Mouse (Mus musculus): ENCODE results near the gene Hlf.

Hlf gene

GRCm38 (mm10) chr11:90390817-90391173, at the start of gene Hlf:
Gene Hlf, minus strand, starts transcription at chr11:90390895.
- in situ Hi-C loops (cut with MboI, MseI): no loop called here

GRCm38 (mm10) chr11:90438768-90439167, 48.1 kb upstream of the Hlf start:
- in situ Hi-C loops (cut with MboI, MseI): no loop called here

- in situ Hi-C loops (cut with MboI, MseI): no loop called here
These were observed 34.5 kb upstream of the Hlf start for GRCm38 (mm10) chr11:90425207-90425525.

DNA sequence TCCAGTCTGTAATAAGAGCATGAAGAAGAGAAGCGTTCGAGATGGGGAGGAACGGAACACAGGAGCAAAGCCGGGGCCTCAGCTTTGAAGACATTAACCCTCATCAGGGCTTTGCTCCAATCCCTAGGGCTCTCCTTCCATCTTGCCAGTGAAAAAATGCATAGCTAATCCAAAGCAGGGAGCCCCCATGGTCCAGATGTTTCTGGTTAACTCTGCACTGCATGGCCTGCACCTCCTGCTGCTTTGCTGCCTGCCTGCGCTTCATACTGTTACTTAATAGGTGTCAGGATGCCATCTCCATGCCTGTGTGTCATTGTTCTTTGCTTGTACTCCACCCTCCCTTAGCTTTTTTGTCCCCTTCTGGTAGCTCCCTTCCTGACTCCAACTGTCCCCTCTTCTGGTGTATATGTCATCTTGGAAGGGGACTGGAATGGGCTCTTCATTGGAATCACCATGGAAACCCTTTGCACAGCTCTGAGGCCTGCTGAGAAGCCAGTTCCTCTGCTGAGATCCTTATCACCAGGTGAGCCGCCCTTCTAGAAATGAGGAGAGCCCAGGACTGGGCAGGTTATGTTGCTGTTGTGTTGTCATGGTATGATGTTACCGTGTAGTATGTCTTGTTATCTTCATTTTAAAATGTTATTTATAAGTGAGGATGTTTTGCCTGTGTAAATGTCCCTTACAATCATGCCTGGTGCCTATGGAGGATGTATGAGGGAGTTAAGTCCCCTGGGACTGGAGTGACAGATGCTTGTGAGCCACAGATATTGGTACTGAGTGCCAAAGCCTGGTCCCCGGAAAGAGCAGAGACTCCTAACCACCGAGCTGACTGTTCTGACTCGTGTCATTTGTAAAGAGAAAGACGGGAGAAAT, 33.9 kb upstream of the Hlf start:
- in situ Hi-C loops (cut with MboI, MseI): no loop called here

DNA sequence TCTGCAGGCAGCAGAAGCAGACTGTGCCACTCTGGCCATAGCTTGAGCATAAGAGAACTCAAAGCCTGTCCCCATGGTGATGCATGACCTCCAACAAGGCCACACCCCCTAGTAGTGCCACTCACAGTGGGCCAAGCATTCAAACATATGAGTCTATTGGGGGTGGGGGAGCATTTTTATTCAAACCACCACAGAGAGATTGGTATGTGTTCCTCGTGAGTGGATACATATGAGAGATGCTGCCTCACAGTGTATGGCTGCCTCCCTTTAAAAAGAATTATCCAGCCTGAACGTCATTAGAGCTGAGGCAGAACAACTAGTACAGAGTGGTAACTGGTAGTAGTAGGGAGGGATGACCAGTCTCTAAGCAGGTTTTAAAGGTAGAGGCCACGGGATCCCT, 33.2 kb upstream of the Hlf start:
- in situ Hi-C loops (cut with MboI, MseI): no loop called here

DNA sequence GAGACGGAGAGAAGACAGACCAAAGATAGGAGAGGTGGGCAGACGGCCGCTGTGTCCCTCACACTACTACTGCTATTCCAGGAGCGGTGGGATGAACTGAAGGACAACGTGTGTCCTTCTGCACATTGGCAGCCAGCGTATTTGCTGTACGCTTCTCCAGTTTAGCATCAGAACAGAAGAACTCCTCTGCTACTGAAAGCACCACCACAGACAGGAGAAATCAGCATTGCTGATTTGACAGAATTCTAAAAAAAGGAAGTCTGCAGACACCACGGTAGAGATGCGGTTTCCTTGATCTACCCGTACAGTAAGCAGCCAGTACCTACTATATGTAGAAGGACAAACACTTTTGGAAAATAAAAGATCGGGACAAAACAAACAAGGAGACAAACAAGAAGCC, 29.0 kb upstream of the Hlf start:
- in situ Hi-C loops (cut with MboI, MseI): no loop called here

DNA sequence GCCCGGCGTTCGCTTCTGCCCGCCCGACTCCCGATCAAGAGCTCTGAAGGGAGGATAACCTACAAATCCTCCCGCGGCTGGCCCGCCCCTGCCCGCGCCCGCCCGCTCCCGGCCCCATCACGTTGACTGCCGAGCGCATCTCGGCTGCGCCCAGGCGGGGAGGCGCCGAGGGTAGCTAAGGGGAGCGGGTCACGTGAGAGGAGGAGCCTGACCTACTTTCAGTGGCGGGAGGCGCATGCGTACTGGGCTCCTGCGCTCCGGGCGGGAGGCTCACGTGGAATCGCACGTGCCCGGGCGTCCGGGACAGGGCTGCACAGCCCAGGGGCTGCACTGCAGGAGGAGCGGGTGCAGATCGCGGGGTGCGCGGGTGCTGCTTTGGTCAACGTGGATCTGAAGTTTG, 27.2 kb upstream of the Hlf start:
- in situ Hi-C loops (cut with MboI, MseI): no loop called here

DNA sequence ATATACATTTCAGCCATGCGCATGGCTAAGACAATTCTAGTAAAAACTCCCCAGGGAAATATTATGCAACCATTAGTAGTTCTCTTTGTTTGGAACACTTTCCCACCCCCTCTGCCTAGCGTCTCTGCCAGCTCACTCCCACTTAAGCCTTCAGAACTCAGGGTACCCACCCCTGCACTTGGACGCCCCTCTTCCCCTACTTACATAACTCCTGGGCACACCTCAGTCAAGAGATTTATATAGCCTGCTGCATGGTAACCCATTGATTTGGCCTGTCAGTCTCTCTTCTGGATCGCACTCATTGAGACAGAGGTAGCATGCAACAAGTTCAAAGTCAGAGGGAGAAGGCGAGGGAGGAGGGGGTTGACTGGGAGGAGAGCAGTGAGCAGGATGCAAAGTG, 26.3 kb upstream of the Hlf start:
- in situ Hi-C loops (cut with MboI, MseI): no loop called here

DNA sequence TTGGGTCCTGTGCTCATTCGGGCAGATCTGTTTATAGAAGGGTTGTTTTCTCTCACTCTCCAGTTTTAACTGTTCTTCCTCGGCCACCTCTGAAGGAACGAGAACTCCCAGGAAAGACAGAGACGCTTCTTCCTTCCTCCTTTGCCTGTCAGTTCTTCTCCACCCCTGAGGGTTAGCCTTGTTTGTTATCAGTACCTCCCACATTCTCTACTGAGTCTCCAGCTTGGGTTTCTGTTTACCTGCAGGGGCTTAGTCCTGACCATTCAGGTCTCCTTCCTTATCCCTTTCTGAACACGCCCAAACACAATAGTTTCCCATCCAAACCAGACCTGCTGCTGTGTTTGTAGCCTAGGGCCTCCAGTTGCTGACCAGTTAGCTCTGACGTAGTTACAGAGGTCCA, 8.2 kb upstream of the Hlf start:
- in situ Hi-C loops (cut with MboI, MseI): no loop called here

DNA sequence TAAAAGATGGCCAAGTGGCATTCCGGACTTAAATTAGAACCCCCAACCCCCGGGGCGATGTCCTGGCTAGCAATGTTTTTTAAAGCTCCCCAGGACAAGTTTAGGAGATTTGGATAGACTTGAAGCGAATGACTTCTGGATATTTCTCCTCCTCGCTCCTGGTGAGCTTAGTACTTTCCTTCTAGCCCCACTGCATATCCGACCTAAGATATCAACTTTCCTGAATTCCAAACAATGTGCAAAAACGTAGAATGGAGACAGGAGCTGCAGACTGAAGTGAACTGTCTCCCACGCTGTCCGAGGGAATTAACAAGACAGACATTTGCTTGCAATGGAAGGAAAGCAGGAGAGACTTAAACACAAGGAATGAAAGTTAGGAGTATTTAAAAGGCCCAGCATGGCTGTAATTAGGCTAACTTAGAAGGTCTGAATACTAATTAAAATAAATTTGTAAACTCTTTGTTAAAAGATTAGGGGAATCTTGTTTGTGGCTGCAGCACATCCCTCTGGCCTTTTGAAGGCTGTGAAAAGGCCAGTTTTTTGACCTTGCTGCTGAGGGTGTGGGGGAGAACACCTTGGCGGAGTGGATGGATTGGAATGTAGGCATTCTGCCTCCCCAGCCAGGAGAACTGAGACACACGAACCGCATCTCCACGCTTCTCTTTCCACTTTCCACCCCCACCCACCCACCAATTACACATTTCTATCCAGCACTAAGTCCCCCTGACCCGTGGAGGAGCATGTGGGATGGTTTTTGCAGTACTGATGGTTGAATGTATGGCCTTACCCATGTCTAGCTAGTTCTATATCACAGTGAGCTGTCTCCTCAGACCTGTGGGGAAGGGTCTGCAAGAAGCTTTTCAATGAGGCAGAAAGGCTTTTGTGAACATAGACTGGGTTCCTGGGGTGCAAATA, 833 bp upstream of the Hlf start:
- in situ Hi-C loops (cut with MboI, MseI): no loop called here

DNA sequence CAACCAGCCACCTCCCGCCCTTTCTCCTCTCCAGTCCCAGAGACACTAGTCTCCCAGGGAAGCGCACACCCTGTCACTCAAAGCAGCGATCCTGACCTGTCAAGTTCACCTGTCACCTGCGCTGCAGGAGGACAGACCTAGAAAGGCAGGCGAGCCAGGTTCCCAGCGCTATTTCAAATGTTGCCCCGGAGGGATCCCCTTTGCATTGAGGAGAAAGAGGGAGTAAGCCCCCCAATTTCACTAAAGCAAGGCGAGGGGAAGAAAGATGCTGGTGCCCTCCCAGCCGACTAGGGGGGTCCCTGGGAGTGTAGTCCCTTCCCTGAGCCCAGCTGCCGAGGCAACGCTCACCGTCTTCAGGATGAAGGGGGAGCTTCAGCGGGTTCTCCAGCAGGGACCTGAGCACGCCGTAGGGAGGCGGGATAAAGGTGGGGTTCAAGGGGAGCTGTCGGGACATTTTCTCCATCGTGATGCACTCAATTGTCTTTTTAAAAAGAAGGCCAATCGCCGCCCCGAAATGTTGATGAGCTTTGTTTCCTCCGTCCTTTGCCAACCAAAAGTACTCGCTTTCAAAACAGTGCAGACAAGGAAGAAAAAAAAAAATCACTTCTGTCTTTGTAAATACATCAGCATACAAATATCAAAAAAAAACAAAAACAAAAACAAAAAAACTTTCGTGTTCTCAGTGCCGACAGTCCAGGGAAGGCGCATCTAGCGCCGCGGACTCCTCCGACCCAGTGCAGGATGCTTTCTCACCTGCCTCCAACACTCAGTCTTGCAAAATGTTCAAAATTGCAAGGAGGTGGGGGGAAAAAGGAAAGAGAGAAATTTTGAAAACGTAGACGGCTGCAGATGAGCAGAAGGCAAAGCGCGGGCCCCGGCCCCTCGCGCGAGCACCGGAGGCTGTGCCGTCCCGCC, 536 bp downstream of the Hlf start:
- in situ Hi-C loops (cut with MboI, MseI): no loop called here

- in situ Hi-C loops (cut with MboI, MseI): no loop called here
These were observed 1.4 kb downstream of the Hlf start for GRCm38 (mm10) chr11:90389174-90389901.

DNA sequence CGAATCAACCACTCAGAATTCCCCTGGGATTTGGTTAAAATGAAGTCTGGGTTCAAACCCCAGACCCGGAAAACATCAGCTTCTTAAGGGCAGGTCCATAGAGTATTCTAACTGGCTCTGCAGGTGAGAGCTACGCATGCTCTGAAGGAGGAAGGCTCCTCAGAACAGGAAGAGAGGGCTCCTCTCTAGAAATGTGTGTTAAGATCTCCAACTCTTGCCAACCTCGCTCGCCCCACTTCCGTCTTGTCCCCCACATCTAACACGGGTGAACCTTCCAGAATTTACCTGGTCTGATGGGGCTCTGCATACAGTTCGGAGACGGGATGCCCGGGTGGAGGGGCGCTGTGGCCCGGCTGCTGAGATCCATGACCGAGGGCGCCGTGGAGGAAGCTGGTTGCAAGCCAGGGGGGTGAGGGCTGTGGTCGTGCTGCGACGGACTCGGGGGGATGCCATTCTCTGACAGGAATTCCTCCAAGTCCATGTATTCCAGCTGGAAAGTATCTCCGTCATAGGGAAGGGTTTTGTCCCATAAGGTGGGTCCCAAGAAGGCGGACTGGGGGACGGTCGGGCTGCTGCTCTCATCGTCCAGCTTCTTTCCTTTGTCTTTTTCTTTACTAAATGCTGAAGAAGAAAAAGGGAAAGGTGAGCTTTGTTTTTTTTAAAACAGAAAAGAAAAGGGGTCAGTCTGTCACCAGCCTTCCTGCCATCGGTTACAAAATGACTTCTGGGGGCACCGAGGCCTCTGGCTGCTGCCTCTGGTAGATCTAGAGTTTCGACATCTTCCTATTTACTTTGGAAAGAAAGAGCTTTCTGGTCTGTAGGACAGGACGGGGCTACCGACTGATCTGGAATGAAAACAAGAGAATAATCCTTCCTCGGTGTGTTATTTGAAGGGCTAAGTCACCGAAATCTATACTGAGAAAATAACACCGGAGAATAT, 2.9 kb downstream of the Hlf start:
- in situ Hi-C loops (cut with MboI, MseI): no loop called here

- in situ Hi-C loops (cut with MboI, MseI): no loop called here
These were observed 8.6 kb downstream of the Hlf start for GRCm38 (mm10) chr11:90382005-90382611.

- in situ Hi-C loops (cut with MboI, MseI): no loop called here
These were observed 9.6 kb downstream of the Hlf start for GRCm38 (mm10) chr11:90381113-90381512.

- in situ Hi-C loops (cut with MboI, MseI): no loop called here
These were observed 10.5 kb downstream of the Hlf start for GRCm38 (mm10) chr11:90380131-90380685.

GRCm38 (mm10) chr11:90378008-90378407, 12.7 kb downstream of the Hlf start:
- in situ Hi-C loops (cut with MboI, MseI): no loop called here

- in situ Hi-C loops (cut with MboI, MseI): no loop called here
These were observed 14.3 kb downstream of the Hlf start for GRCm38 (mm10) chr11:90376436-90376835.

DNA sequence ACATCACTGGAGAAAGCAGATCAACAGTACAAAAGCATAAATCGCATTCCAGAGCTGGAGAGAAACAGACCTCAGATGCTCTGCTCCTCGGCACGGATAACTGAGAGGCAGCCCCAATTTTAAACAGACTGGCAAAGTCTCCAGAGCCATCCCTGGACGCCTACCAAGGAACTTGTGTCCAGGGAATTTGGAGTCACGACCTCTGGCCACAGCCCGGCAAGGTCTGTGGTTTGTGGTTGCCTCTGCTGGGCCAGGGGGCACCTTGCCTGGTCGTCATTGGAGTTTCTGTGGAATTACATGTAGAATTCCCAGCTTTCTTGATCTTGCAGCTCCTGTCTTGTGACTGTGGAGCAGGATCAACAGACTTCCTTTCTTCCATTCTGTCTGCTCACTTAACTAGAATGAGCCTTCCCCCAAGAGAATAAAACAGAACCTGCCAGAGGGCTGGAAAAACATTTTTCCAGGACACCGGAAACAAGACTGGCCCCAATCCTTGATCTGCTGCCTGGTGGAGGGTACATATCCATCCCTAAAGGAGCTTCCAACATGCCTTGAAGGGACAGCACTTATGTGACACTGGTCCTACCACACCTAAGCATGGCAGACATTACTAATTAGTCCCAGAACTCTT, 19.1 kb downstream of the Hlf start:
- in situ Hi-C loops (cut with MboI, MseI): no loop called here

Data from T-helper 17 cell (primary cell).